Mouse (Mus musculus) midbrain, embryonic 12.5 days (tissue): Measurements from ENCODE around the gene Nr2f6. TPM values are rescaled to one million over a fixed set of nuclear protein-coding genes. Genes with fewer than 3 reads are reported as not detected.

ENCODE experiments used
- ATAC-seq: fragments of 200-750 bp; cut with Nextera tagmentation; 2 replicates; pipeline ENCODE4 v1.8.0; 2017; ENCODE audit warnings: low read depth, moderate TSS enrichment, moderate library complexity; ENCODE audit not compliant: low FRiP score
- H3K27ac ChIP-seq: fragments of 300-500 bp; sonication (generic); replicated peaks from 2 replicates; pipeline ENCODE4 v1.5.1; 2016; ENCODE audit warnings: mild to moderate bottlenecking
- H3K27me3 ChIP-seq: fragments of 300-500 bp; sonication (generic); 2 replicates; pipeline ENCODE4 v1.6.1; 2016; ENCODE audit warnings: mild to moderate bottlenecking
- H3K36me3 ChIP-seq: fragments of 300-500 bp; sonication (generic); 2 replicates; pipeline ENCODE4 v1.6.1; 2016
- H3K4me1 ChIP-seq: fragments of 300-500 bp; sonication (generic); 2 replicates; pipeline ENCODE4 v1.6.1; 2016
- H3K4me2 ChIP-seq: fragments of 300-500 bp; sonication (generic); replicated peaks from 2 replicates; pipeline ENCODE4 v1.6.1; 2016; ENCODE audit warnings: mild to moderate bottlenecking, moderate library complexity
- H3K4me3 ChIP-seq: fragments of 300-500 bp; sonication (generic); 2 replicates; pipeline ENCODE4 v1.5.1; 2016; ENCODE audit warnings: mild to moderate bottlenecking
- H3K9ac ChIP-seq: fragments of 300-500 bp; sonication (generic); replicated peaks from 2 replicates; pipeline ENCODE4 v1.6.1; 2016; ENCODE audit warnings: mild to moderate bottlenecking, moderate library complexity
- H3K9me3 ChIP-seq: fragments of 300-500 bp; sonication (generic); 2 replicates; pipeline ENCODE4 v1.6.1; 2016; ENCODE audit warnings: mild to moderate bottlenecking
- WGBS: fragments of 180-500 bp; shearing (Covaris S2); methylation state at CpG from one replicate; pipeline ENCODE4 v1.1.7; 2016; 5-methylcytosine and 5-hydroxymethylcytosine counted together
- polyA plus RNA-seq: library from polyadenylated mRNA; unstranded; fragments of >200 nt; fragmentation: Nextera tagmentation; extraction: Ambion mirVana; gene quantifications from 2 replicates; pipeline ENCODE4 v1.2.1, GENCODE M21; 2016

The Nr2f6 gene
- polyA plus RNA-seq, 1 experiment from 2014 or later = 58.5 TPM

GRCm38 (mm10) chr8:71402446-71402964 lies 20.7 kb upstream of the Nr2f6 start:
- Histone ChIP-seq H3K4me3 (no peak overlapping the region), H3K9me3 (no peaks in the 10 kb centered on the region), H3K27me3 (no peaks in the 10 kb centered on the region), H3K9ac (no peak overlapping the region), H3K4me1 (peaks cover 26% of the 10 kb centered on the region), H3K27ac (no peak overlapping the region), H3K36me3 (peaks cover 31% of the 10 kb centered on the region), H3K4me2 (no peak overlapping the region)
- 89% methylated on average over 9 of the region's 9 CpGs for WGBS
- ATAC-seq = no peak

GRCm38 (mm10) chr8:71401454-71401853 lies 19.7 kb upstream of the Nr2f6 start:
- Histone ChIP-seq H3K9ac (no peak overlapping the region), H3K4me2 (no peak overlapping the region), H3K36me3 (peaks cover 27% of the 10 kb centered on the region), H3K4me1 (peaks cover 21% of the 10 kb centered on the region), H3K4me3 (no peak overlapping the region), H3K27me3 (no peaks in the 10 kb centered on the region), H3K9me3 (no peaks in the 10 kb centered on the region), H3K27ac (no peak overlapping the region)
- ATAC-seq = no peak

GRCm38 (mm10) chr8:71400826-71401225 lies 19.1 kb upstream of the Nr2f6 start:
- ATAC-seq = no peak
- no peaks in the 10 kb centered on the region for H3K27me3 ChIP-seq
- H3K9ac ChIP-seq = no peak overlapping the region
- no peak overlapping the region for H3K27ac ChIP-seq
- peaks cover 20% of the 10 kb centered on the region for H3K4me1 ChIP-seq
- H3K4me3 ChIP-seq = no peak overlapping the region
- 90% methylated on average over 2 of the region's 2 CpGs for WGBS
- H3K36me3 ChIP-seq = peaks cover 27% of the 10 kb centered on the region
- H3K4me2 ChIP-seq = no peak overlapping the region
- H3K9me3 ChIP-seq = no peaks in the 10 kb centered on the region

DNA sequence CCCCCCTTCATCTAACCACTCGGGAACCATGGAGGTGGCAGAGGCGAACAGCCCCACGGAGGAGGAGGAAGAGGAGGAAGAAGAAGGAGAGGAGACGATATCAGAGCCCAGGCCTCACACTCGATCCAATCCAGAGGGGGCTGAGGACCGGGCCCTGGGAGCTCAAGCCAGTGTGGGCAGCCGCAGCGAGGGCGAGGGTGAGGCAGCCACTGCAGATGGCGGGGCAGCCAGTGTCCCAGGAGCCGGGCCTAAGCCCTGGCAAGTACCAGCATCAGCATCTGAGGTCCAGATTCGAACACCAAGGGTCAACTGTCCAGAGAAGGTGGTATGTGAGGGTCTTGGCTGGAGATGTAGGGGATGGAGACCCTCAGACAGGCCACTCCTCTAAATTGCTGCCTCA lies 15.9 kb upstream of the Nr2f6 start:
- Histone ChIP-seq H3K4me2 (peak overlapping the region; percentile 82), H3K4me1 (peaks cover 19% of the 10 kb centered on the region), H3K27me3 (no peaks in the 10 kb centered on the region), H3K9ac (0 out of 2 replicates have a peak overlapping the region, but pooled peaks have one; percentile 73), H3K9me3 (no peaks in the 10 kb centered on the region), H3K27ac (no peak overlapping the region), H3K36me3 (peaks cover 23% of the 10 kb centered on the region), H3K4me3 (peak overlapping the region; percentile 82)
- WGBS = 82% methylated on average over 12 of the region's 12 CpGs
- ATAC-seq = no peak

- Histone ChIP-seq H3K36me3 (peaks cover 23% of the 10 kb centered on the region), H3K4me2 (peak within 1 kb of the TSS; percentile 82), H3K4me3 (peak within 1 kb of the TSS; percentile 82), H3K27me3 (no peaks in the 10 kb centered on the region), H3K27ac (peak within 1 kb of the TSS; percentile 54), H3K9me3 (no peaks in the 10 kb centered on the region), H3K9ac (peak within 1 kb of the TSS; percentile 73), H3K4me1 (peaks cover 19% of the 10 kb centered on the region)
- peak; percentile 98 for ATAC-seq
- 1% methylated on average over 34 of the region's 34 CpGs for WGBS
These were observed 15.0 kb upstream of the Nr2f6 start, which contains the start of gene Babam1 for GRCm38 (mm10) chr8:71396639-71397305. Gene Babam1, plus strand, starts transcription at chr8:71396861.

DNA sequence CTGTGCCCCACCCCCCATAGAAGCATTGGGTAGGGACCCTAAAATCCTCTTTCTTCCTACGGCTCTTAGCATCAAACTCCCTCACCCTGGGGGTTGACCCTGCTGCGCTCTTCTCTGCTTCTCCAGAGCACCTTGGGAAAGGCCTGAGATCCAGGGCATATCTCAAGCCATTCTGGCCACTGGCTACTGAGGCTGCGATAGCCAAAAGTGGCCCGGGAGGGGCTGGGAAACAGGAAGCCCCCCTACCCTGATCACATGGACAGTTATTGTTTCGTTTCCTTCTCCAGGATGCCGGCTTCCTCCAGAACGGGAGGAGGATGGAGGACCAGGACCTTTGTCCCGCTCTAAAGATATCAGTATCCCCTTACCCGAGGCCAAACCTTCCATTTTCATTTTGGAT lies 13.9 kb upstream of the Nr2f6 start, which contains the start of gene Ushbp1:
Ushbp1 (minus strand) TSS at position 174 of the 400 bp plus-strand sequence.
- 85% methylated on average over 9 of the region's 9 CpGs for WGBS
- peaks cover 19% of the 10 kb centered on the region for H3K4me1 ChIP-seq
- no peaks in the 10 kb centered on the region for H3K27me3 ChIP-seq
- H3K36me3 ChIP-seq = peaks cover 20% of the 10 kb centered on the region
- peak within 1 kb of the TSS; percentile 54 for H3K27ac ChIP-seq
- no peaks in the 10 kb centered on the region for H3K9me3 ChIP-seq
- no peak for ATAC-seq
- H3K4me2 ChIP-seq = peak within 1 kb of the TSS; percentile 82
- peak within 1 kb of the TSS; percentile 82 for H3K4me3 ChIP-seq
- H3K9ac ChIP-seq = no peak within 1 kb of the TSS

GRCm38 (mm10) chr8:71395071-71395470 lies 13.3 kb upstream of the Nr2f6 start:
- peaks cover 19% of the 10 kb centered on the region for H3K4me1 ChIP-seq
- 92% methylated on average over 10 of the region's 10 CpGs for WGBS
- H3K9me3 ChIP-seq = no peaks in the 10 kb centered on the region
- H3K4me2 ChIP-seq = no peak overlapping the region
- no peak for ATAC-seq
- H3K27ac ChIP-seq = no peak overlapping the region
- no peak overlapping the region for H3K9ac ChIP-seq
- peak overlapping the region; percentile 8; the same call in 1 of the 2 replicates for H3K4me3 ChIP-seq
- H3K27me3 ChIP-seq = no peaks in the 10 kb centered on the region
- H3K36me3 ChIP-seq = peaks cover 15% of the 10 kb centered on the region

- H3K9me3 ChIP-seq = no peaks in the 10 kb centered on the region
- H3K36me3 ChIP-seq = peaks cover 10% of the 10 kb centered on the region
- H3K27me3 ChIP-seq = no peaks in the 10 kb centered on the region
- no peak for ATAC-seq
- 83% methylated on average over 7 of the region's 7 CpGs for WGBS
- H3K9ac ChIP-seq = no peak overlapping the region
- H3K4me2 ChIP-seq = no peak overlapping the region
- H3K4me3 ChIP-seq = no peak overlapping the region
- peaks cover 19% of the 10 kb centered on the region for H3K4me1 ChIP-seq
- H3K27ac ChIP-seq = no peak overlapping the region
These were observed 12.7 kb upstream of the Nr2f6 start for GRCm38 (mm10) chr8:71394481-71394880.

- 0 out of 2 replicates have a peak overlapping the region, but pooled peaks have one; percentile 17 for H3K4me2 ChIP-seq
- peaks cover 19% of the 10 kb centered on the region for H3K4me1 ChIP-seq
- no peak for ATAC-seq
- 9% methylated on average over 3 of the region's 3 CpGs for WGBS
- no peak overlapping the region for H3K4me3 ChIP-seq
- no peaks in the 10 kb centered on the region for H3K27me3 ChIP-seq
- no peaks in the 10 kb centered on the region for H3K36me3 ChIP-seq
- H3K27ac ChIP-seq = 0 out of 2 replicates have a peak overlapping the region, but pooled peaks have one; percentile 25
- no peaks in the 10 kb centered on the region for H3K9me3 ChIP-seq
- H3K9ac ChIP-seq = no peak overlapping the region
These were observed 11.1 kb upstream of the Nr2f6 start for GRCm38 (mm10) chr8:71392871-71393270.

DNA sequence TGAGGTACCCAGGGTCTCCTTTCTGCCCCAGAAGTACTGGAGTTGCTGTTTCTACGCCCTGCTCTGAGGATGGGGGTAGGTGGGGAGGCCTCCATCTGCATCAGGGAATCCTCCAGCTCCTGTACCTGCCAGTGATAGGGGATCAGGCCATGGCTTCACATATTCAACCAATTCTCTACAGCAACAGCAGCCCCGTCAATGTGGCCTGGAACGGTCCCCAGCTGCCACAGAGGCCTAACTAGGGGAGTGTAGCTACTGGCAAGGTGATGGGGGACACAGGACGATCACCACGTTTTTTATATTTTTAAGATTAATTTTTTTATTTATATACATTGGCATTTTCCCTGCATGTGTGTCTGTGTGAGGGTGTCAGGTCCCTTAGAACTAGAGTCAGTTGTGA lies 10.6 kb upstream of the Nr2f6 start:
- Histone ChIP-seq H3K27me3 (no peaks in the 10 kb centered on the region), H3K36me3 (no peaks in the 10 kb centered on the region), H3K4me3 (no peak overlapping the region), H3K9me3 (no peaks in the 10 kb centered on the region), H3K4me1 (peaks cover 14% of the 10 kb centered on the region), H3K4me2 (no peak overlapping the region), H3K9ac (no peak overlapping the region), H3K27ac (no peak overlapping the region)
- no peak for ATAC-seq
- 79% methylated on average over 5 of the region's 5 CpGs for WGBS

GRCm38 (mm10) chr8:71391696-71392095 lies 9.9 kb upstream of the Nr2f6 start:
- Histone ChIP-seq H3K9me3 (no peaks in the 10 kb centered on the region), H3K36me3 (no peaks in the 10 kb centered on the region), H3K9ac (no peak overlapping the region), H3K4me3 (no peak overlapping the region), H3K4me1 (0 out of 2 replicates have a peak, but pooled peaks cover 10% of the 10 kb centered on the region), H3K27ac (no peak overlapping the region), H3K27me3 (no peaks in the 10 kb centered on the region), H3K4me2 (no peak overlapping the region)
- WGBS = 98% methylated on average over 2 of the region's 2 CpGs
- no peak for ATAC-seq

DNA sequence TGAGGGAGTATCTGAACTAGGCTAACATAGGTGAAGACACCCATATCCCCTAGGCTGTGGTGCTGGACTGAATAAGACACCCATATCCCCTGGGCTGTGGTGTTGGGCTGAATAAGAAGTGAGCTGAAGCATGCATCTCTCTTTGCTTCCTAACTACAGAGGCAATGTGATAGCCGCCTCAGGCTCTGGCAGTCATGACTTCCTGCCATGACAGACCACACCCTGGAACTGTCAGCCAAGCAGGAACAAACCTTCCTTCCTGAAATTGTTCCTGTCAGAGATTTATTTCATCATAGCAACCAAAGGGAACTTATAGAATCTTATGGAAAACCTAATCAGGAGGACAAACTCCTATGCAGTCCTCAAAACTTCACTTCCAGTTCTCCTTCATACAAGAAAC lies 6.5 kb upstream of the Nr2f6 start:
- Histone ChIP-seq H3K9ac (no peak overlapping the region), H3K27me3 (no peaks in the 10 kb centered on the region), H3K36me3 (no peaks in the 10 kb centered on the region), H3K27ac (no peak overlapping the region), H3K4me3 (no peak overlapping the region), H3K4me2 (no peak overlapping the region), H3K9me3 (no peaks in the 10 kb centered on the region), H3K4me1 (peaks cover 11% of the 10 kb centered on the region)
- no peak for ATAC-seq
- 87% methylated on average over 1 of the region's 1 CpGs for WGBS
